Mouse (Mus musculus) erythroid progenitor cell, adult 5-6 weeks (primary cell): ENCODE measurements around the gene Ubxn6. TPM values are rescaled to one million over a fixed set of nuclear protein-coding genes. Genes with fewer than 3 reads are reported as not detected.
"Not testable (repeated sequence)": the region's sequence is repeated elsewhere in the genome, so short reads cannot be mapped to it uniquely, and the experiment has no call there.

Experiments
- ATAC-seq: replicated peaks from 2 replicates; pipeline ENCODE4 v1.8.0; 2016; ENCODE audit warnings: moderate number of reproducible peaks, mild to moderate bottlenecking, moderate TSS enrichment, inconsistent platforms; ENCODE audit not compliant: poor library complexity, low FRiP score, severe bottlenecking
- total RNA-seq, 2 experiments: library from RNA; stranded (forward) in 1 of 2; stranded (reverse) in 1 of 2; fragments of 150-400 nt in 1 of 2; fragments of 186-747, 209-891 nt in 1 of 2; gene quantifications; 2 replicates each; pipeline versions ENCODE4 v1.2.3 to v1.2.4; 2015 to 2017; ENCODE audit warnings: low replicate concordance in 2 of 2

Ubxn6 gene
- total RNA-seq, 2 experiments from 2014 or later, result 1.9 to 8.4 TPM

GRCm38 (mm10) chr17:56066451-56066850, 8.4 kb downstream of the Ubxn6 start:
- no peak for ATAC-seq

- not testable (repeated sequence) for ATAC-seq
Measured at GRCm38 (mm10) chr17:56065715-56066114, 9.1 kb downstream of the Ubxn6 start.

DNA sequence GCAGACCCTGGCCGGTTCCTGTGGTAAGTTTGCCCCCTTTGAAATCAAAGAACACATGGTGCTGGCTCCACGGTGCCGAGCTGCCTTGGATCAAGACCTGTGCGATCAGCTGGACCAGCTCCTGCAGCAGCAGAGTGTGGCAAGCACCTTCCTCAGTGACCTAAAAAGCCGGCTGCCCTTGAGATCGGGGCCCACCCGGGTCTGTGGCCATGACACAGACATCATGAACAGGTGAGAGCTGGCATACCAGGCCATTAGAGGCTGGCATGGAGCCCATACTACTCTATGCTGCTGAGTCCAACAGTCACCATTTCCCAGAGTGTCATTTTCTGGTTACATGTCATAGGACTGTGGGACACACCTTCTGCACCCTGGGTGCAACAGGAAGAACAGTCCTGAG, 12.7 kb downstream of the Ubxn6 start:
- ATAC-seq, result no peak

DNA sequence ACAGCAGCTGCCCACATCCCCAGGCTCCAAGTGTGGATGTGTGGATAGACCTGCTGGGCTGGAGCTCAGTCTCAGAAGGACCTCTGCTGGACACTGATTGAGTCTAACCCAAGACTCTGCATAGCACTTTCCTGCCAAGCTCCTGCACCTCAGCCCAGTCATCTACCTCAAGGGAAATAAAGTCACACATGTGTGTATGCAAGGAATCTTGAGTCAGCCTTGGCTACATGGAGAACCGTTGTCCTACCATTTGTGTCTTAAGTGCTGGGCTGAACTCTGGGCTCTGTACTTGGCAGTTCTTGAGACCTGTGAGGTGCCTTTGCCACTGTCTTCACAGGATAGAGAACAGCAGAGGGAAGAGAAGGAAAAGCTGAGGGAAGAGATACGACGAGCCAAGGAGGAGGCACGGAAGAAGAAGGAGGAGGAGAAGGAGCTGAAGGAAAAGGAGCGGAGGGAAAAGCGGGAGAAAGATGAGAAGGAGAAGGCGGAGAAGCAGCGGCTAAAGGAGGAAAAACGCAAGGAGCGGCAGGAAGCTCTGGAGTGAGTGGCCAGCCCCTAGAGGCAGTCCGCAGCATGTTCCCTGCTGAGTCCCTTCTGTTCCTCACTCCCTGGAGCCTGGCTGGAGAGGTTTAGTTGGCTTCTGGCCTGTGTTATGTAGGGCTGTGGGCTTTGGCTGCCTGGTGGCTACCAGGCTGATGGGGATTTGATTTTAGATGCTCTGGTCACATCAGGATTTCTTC, 17.3 kb downstream of the Ubxn6 start:
- ATAC-seq, result no peak

DNA sequence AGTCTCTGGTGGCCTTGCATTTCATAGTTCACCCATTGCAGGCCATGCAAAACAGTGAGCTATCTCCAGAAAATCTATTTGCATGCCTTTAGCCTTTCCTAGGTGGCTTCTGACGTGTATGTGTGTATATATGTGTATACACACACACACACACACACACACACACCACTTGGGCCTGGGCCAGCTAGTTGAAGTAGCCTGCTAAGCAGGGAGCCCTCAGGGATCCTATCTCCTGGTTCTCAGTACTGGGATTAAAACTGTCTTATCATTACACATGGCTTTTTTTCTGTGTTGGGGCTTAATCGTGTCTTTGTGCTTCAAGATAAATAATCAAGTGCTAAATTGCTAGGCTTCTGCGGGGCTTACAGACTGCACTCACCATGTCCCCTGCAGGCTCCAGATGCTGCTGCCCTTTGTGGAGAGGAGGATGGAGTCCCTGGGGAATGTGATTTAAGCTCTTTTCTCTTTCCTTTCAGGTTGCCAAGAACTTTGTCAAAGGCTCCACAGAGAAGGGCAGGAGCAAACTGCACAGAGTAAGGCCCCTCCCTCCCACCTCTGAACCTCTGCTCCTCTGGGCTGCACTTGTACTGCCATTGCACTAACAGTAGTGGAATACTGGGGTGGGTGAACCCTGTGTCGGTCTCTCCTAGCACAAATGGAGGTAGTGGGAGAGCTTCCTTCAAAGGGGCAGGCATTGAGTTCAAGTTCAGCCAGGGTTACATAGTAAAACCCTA, 18.7 kb downstream of the Ubxn6 start:
- ATAC-seq, result no peak

GRCm38 (mm10) chr17:56054938-56055337, 19.9 kb downstream of the Ubxn6 start:
- no peak for ATAC-seq

- no peak for ATAC-seq
Measured at GRCm38 (mm10) chr17:56051369-56051768, 23.5 kb downstream of the Ubxn6 start.

GRCm38 (mm10) chr17:56040857-56041163, 34.0 kb downstream of the Ubxn6 start:
- ATAC-seq, result no peak

- ATAC-seq, result peak; percentile 81
Measured at GRCm38 (mm10) chr17:56040030-56040856, 34.6 kb downstream of the Ubxn6 start, which contains the start of gene Chaf1a. Gene Chaf1a, plus strand, starts transcription at chr17:56040439.

GRCm38 (mm10) chr17:56039345-56039744, 35.5 kb downstream of the Ubxn6 start:
- ATAC-seq, result no peak

- ATAC-seq, result no peak
Measured at GRCm38 (mm10) chr17:56038583-56039261, 36.1 kb downstream of the Ubxn6 start.

DNA sequence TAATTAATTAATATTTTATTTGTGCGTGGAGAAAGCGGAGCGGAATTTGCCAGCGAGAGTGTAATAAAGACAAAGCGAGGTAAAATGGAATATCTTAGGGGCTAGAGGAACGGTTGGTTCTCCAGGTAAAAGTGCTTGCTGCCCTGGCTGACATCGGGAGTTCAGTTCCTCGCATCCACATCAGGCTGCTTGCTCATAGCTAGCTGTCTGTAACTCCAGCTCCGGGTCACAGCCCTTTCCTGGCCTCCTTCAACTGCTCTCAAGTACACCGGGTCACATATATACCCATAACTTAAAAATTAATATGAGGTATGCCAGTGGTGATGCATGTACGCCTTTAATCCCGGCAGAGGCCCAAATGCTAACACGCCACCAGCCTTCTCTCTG, 37.9 kb downstream of the Ubxn6 start:
- ATAC-seq, result no peak; the same call in 1 of the 2 replicates

DNA sequence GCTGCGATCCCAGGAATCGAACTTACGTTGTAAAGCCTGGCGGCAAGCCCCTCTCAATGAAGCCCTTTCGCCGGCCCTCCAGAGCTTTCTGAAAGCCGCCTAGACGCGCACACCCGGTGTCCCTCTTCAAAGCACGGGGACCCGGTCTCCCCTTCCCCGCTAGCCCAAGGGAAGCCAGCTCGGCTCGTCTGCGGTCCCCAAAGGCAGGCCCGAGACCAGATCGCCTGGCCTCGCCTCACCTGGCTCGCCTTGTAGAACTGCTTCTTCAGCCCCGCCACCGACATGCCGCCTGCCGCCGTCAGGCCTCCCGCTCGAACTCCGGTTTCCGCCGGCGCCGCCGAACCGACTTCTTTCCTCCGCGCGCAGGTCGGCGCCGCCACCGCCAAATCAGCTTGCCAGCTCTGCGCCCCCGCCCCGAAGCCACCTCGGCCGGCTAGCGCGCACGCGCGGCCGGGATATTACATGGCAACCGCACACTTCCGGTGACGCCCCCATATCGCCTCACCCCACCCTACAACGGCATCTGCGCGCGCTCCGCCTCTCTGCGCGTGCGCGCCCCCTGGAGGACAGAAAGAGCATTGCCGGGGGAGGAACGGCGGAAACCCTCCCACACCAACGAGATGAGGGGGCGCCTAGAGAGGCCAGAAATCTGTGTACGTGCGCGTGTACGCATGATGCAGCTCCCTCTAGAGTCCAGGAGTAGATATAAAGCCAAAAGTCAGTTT, 38.5 kb downstream of the Ubxn6 start, which contains the start of gene Sh3gl1:
Sh3gl1 (minus strand) TSS at position 460 of the 725 bp plus-strand sequence.
- peak; percentile 85 for ATAC-seq

DNA sequence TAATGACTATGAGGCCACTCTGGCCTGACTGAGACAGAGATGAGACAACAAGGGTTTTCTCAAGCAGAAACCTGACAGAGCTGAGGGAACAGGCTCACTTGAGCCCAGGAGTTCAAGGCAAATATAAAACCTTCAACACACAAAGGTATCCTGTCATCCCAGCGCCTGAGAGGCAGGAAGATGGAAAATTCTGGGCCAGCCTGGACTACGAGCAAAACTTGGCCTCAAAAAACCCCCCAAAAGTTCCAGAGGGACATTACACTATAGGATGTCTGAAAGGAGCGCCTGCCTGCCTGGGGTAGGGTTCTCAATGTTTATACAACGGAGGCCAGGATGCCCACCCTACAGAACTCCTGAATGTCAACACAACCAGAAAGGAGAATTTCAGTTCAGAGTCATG, 39.6 kb downstream of the Ubxn6 start:
- ATAC-seq, result no peak

- no peak for ATAC-seq
Measured at GRCm38 (mm10) chr17:56034726-56035100, 40.1 kb downstream of the Ubxn6 start.

DNA sequence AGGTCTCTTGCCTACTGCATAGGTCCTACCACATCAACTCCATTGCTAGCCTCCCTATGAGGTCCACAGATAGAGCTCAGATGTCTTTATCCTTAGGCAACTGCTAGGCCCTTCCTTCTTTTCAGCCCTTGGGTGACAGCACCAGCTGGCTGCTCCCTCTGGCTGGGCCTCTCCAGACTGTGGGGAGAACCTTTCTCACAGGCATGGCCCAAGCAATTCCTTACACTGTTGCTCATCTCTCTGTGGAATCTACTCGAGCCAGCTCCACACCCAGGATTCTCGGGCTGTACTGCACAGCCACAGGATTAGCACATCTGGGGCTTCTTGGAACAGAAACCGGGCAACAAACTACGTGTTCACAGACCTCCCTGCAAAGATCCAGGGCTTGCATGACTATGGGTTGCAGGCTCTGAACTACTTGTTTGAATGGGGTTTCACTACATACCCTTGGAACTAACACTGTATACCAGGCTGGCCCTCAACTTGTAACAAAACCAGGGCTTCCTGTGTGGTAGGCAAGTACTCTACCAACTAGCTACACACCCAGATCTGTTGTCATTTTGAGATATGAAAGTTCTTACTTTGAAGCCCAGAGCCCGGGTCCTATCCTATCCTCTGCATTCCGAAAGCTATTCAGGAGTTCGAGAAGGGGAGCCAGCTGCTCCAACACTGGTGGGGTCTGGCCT, 40.6 kb downstream of the Ubxn6 start:
- no peak for ATAC-seq

- ATAC-seq, result no peak
Measured at GRCm38 (mm10) chr17:56032831-56033230, 42.0 kb downstream of the Ubxn6 start.

GRCm38 (mm10) chr17:56032127-56032733, 42.6 kb downstream of the Ubxn6 start:
- no peak for ATAC-seq
